Mouse (Mus musculus) midbrain, embryonic 15.5 days (tissue): ENCODE measurements around the gene Lpar5. TPM values are rescaled to one million over a fixed set of nuclear protein-coding genes. Genes with fewer than 3 reads are reported as not detected.
"Not testable (repeated sequence)": the region's sequence is repeated elsewhere in the genome, so short reads cannot be mapped to it uniquely, and the experiment has no call there.

Experiments
- ATAC-seq: fragments of 200-750 bp; cut with Nextera tagmentation; replicated peaks from 2 replicates; pipeline ENCODE4 v1.8.0; 2017; ENCODE audit warnings: moderate TSS enrichment
- H3K27ac ChIP-seq: fragments of 300-500 bp; sonication (generic); 2 replicates; pipeline ENCODE4 v1.5.1; 2015; ENCODE audit warnings: mild to moderate bottlenecking, inconsistent platforms
- H3K27me3 ChIP-seq: fragments of 300-500 bp; sonication (generic); replicated peaks from 2 replicates; pipeline ENCODE4 v1.6.1; 2015; ENCODE audit warnings: inconsistent platforms
- H3K36me3 ChIP-seq: fragments of 300-500 bp; sonication (generic); replicated peaks from 2 replicates; pipeline ENCODE4 v1.6.1; 2015; ENCODE audit warnings: inconsistent platforms
- H3K4me1 ChIP-seq: fragments of 300-500 bp; sonication (generic); 2 replicates; pipeline ENCODE4 v1.6.1; 2015; ENCODE audit warnings: inconsistent platforms
- H3K4me2 ChIP-seq: fragments of 300-500 bp; sonication (generic); 2 replicates; pipeline ENCODE4 v1.6.1; 2015; ENCODE audit warnings: inconsistent platforms, mild to moderate bottlenecking, moderate library complexity
- H3K4me3 ChIP-seq: fragments of 300-500 bp; sonication (generic); 2 replicates; pipeline ENCODE4 v1.5.1; 2015; ENCODE audit warnings: mild to moderate bottlenecking, inconsistent platforms
- H3K9ac ChIP-seq: fragments of 300-500 bp; sonication (generic); 2 replicates; pipeline ENCODE4 v1.6.1; 2015; ENCODE audit warnings: mild to moderate bottlenecking, inconsistent platforms
- H3K9me3 ChIP-seq: fragments of 300-500 bp; sonication (generic); 2 replicates; pipeline ENCODE4 v1.6.1; 2016; ENCODE audit warnings: inconsistent platforms
- WGBS: fragments of 180-500 bp; shearing (Covaris S2); methylation state at CpG from one replicate; pipeline ENCODE4 v1.1.7; 2015; ENCODE audit warnings: mixed read lengths; 5-methylcytosine and 5-hydroxymethylcytosine counted together
- polyA plus RNA-seq: library from polyadenylated mRNA; unstranded; fragments of >200 nt; fragmentation: Nextera tagmentation; extraction: Ambion mirVana; gene quantifications from 2 replicates; pipeline ENCODE4 v1.2.1, GENCODE M21; 2015

Lpar5 gene
- polyA plus RNA-seq = 0.56 and 0.60 TPM in 2 replicates

- no peaks in the 10 kb centered on the region for H3K27me3 ChIP-seq
- H3K4me1 ChIP-seq = peaks cover 4% of the 10 kb centered on the region; the same call in 1 of the 2 replicates
- H3K4me2 ChIP-seq = no peak within 1 kb of the TSS
- no peak within 1 kb of the TSS for H3K27ac ChIP-seq
- 66% methylated on average over 8 of the region's 8 CpGs for WGBS
- ATAC-seq = no peak
- H3K4me3 ChIP-seq = no peak within 1 kb of the TSS
- H3K36me3 ChIP-seq = no peaks in the 10 kb centered on the region
- no peaks in the 10 kb centered on the region for H3K9me3 ChIP-seq
- H3K9ac ChIP-seq = no peak within 1 kb of the TSS
These were observed at the start of gene Lpar5 for GRCm38 (mm10) chr6:125067571-125067995. Gene Lpar5, plus strand, starts transcription at chr6:125067920.

- WGBS = 44% methylated on average over 8 of the region's 9 CpGs
- peaks cover 46% of the 10 kb centered on the region for H3K36me3 ChIP-seq
- ATAC-seq, H3K4me2 ChIP-seq, H3K9ac ChIP-seq, H3K4me3 ChIP-seq, H3K27me3 ChIP-seq, H3K27ac ChIP-seq, H3K4me1 ChIP-seq, H3K9me3 ChIP-seq: not testable (repeated sequence)
These were observed 37.2 kb upstream of the Lpar5 start for GRCm38 (mm10) chr6:125030532-125030931.

GRCm38 (mm10) chr6:125031604-125032003, 36.1 kb upstream of the Lpar5 start:
- Histone ChIP-seq H3K9me3 (no peaks in the 10 kb centered on the region), H3K27ac (no peak overlapping the region), H3K4me2 (no peak overlapping the region), H3K36me3 (peaks cover 50% of the 10 kb centered on the region), H3K4me3 (no peak overlapping the region), H3K9ac (no peak overlapping the region), H3K27me3 (no peaks in the 10 kb centered on the region), H3K4me1 (no peaks in the 10 kb centered on the region)
- ATAC-seq = no peak
- WGBS = 92% methylated on average over 16 of the region's 16 CpGs

- H3K9ac ChIP-seq = no peak overlapping the region
- WGBS = 85% methylated on average over 4 of the region's 4 CpGs
- H3K36me3 ChIP-seq = peaks cover 28% of the 10 kb centered on the region; the same call in 1 of the 2 replicates
- peaks cover 21% of the 10 kb centered on the region for H3K4me1 ChIP-seq
- ATAC-seq = no peak
- H3K4me2 ChIP-seq = peak overlapping the region; percentile 55; the same call in 1 of the 2 replicates
- H3K4me3 ChIP-seq = peak overlapping the region; percentile 61; the same call in 1 of the 2 replicates
- no peaks in the 10 kb centered on the region for H3K27me3 ChIP-seq
- H3K9me3 ChIP-seq = no peaks in the 10 kb centered on the region
- 0 out of 2 replicates have a peak overlapping the region, but pooled peaks have one; percentile 53 for H3K27ac ChIP-seq
These were observed 29.1 kb upstream of the Lpar5 start for GRCm38 (mm10) chr6:125038666-125039065.

GRCm38 (mm10) chr6:125039131-125039530, 28.6 kb upstream of the Lpar5 start:
- Histone ChIP-seq H3K4me3 (peak overlapping the region; percentile 61), H3K9ac (no peak overlapping the region), H3K9me3 (no peaks in the 10 kb centered on the region), H3K36me3 (peaks cover 28% of the 10 kb centered on the region), H3K27me3 (no peaks in the 10 kb centered on the region), H3K27ac (peak overlapping the region; percentile 53; the same call in 1 of the 2 replicates), H3K4me2 (peak overlapping the region; percentile 55), H3K4me1 (peaks cover 21% of the 10 kb centered on the region)
- WGBS = 6% methylated on average over 8 of the region's 8 CpGs
- peak; percentile 40 for ATAC-seq

- H3K4me3 ChIP-seq = peak within 1 kb of the TSS; percentile 61
- H3K4me2 ChIP-seq = peak within 1 kb of the TSS; percentile 63
- H3K9me3 ChIP-seq = no peaks in the 10 kb centered on the region
- peaks cover 21% of the 10 kb centered on the region for H3K4me1 ChIP-seq
- WGBS = under 1% methylated on average over 26 of the region's 26 CpGs
- peak within 1 kb of the TSS; percentile 72 for H3K27ac ChIP-seq
- no peaks in the 10 kb centered on the region for H3K27me3 ChIP-seq
- H3K36me3 ChIP-seq = peaks cover 29% of the 10 kb centered on the region
- peak within 1 kb of the TSS; percentile 60 for H3K9ac ChIP-seq
- peak; percentile 98 for ATAC-seq
These were observed 28.1 kb upstream of the Lpar5 start, which contains the start of gene Ing4 for GRCm38 (mm10) chr6:125039533-125040153. Gene Ing4, plus strand, starts transcription at chr6:125039760.

GRCm38 (mm10) chr6:125040221-125040620, 27.5 kb upstream of the Lpar5 start:
- no peak for ATAC-seq

GRCm38 (mm10) chr6:125041047-125041446, 26.7 kb upstream of the Lpar5 start:
- Histone ChIP-seq H3K36me3 (peaks cover 26% of the 10 kb centered on the region), H3K4me2 (peak overlapping the region; percentile 63; the same call in 1 of the 2 replicates), H3K4me3 (peak overlapping the region; percentile 61; the same call in 1 of the 2 replicates), H3K27ac (no peak overlapping the region), H3K9me3 (no peaks in the 10 kb centered on the region), H3K27me3 (no peaks in the 10 kb centered on the region), H3K9ac (no peak overlapping the region), H3K4me1 (peaks cover 21% of the 10 kb centered on the region)
- ATAC-seq = no peak
- 94% methylated on average over 7 of the region's 7 CpGs for WGBS

More at GRCm38 (mm10) chr6:125040221-125040620, 27.5 kb upstream of the Lpar5 start:
- Histone ChIP-seq H3K9me3 (no peaks in the 10 kb centered on the region), H3K4me1 (peaks cover 21% of the 10 kb centered on the region), H3K27ac (peak overlapping the region; percentile 72), H3K27me3 (no peaks in the 10 kb centered on the region), H3K9ac (peak overlapping the region; percentile 60), H3K36me3 (peaks cover 29% of the 10 kb centered on the region), H3K4me3 (peak overlapping the region; percentile 61), H3K4me2 (peak overlapping the region; percentile 63)
- WGBS = 22% methylated on average over 7 of the region's 7 CpGs

- peaks cover 26% of the 10 kb centered on the region for H3K4me1 ChIP-seq
- H3K27ac ChIP-seq = no peak overlapping the region
- WGBS = 94% methylated on average over 7 of the region's 7 CpGs
- H3K36me3 ChIP-seq = peaks cover 23% of the 10 kb centered on the region
- no peak overlapping the region for H3K4me2 ChIP-seq
- no peak for ATAC-seq
- no peaks in the 10 kb centered on the region for H3K9me3 ChIP-seq
- H3K27me3 ChIP-seq = no peaks in the 10 kb centered on the region
- H3K4me3 ChIP-seq = no peak overlapping the region
- no peak overlapping the region for H3K9ac ChIP-seq
These were observed 25.6 kb upstream of the Lpar5 start for GRCm38 (mm10) chr6:125042081-125042480.

GRCm38 (mm10) chr6:125046691-125047090, 21.0 kb upstream of the Lpar5 start:
- Histone ChIP-seq H3K9ac (no peak overlapping the region), H3K27ac (no peak overlapping the region), H3K4me2 (no peak overlapping the region), H3K36me3 (peaks cover 46% of the 10 kb centered on the region), H3K27me3 (no peaks in the 10 kb centered on the region), H3K4me3 (no peak overlapping the region), H3K4me1 (peaks cover 5% of the 10 kb centered on the region; the same call in 1 of the 2 replicates), H3K9me3 (no peaks in the 10 kb centered on the region)
- peak; percentile 50 for ATAC-seq
- 38% methylated on average over 5 of the region's 5 CpGs for WGBS

GRCm38 (mm10) chr6:125049678-125050077, 18.0 kb upstream of the Lpar5 start, which contains the start of gene Acrbp:
Gene Acrbp, plus strand, starts transcription at chr6:125049689.
- Histone ChIP-seq H3K4me3 (no peak within 1 kb of the TSS), H3K4me1 (peaks cover 5% of the 10 kb centered on the region; the same call in 1 of the 2 replicates), H3K4me2 (no peak within 1 kb of the TSS), H3K36me3 (peaks cover 49% of the 10 kb centered on the region), H3K9me3 (no peaks in the 10 kb centered on the region), H3K27ac (no peak within 1 kb of the TSS), H3K9ac (no peak within 1 kb of the TSS), H3K27me3 (no peaks in the 10 kb centered on the region)
- 45% methylated on average over 20 of the region's 20 CpGs for WGBS
- ATAC-seq = no peak

- H3K4me1 ChIP-seq = peaks cover 5% of the 10 kb centered on the region; the same call in 1 of the 2 replicates
- peaks cover 48% of the 10 kb centered on the region for H3K36me3 ChIP-seq
- H3K4me3 ChIP-seq = no peak overlapping the region
- no peak overlapping the region for H3K9ac ChIP-seq
- no peaks in the 10 kb centered on the region for H3K9me3 ChIP-seq
- no peaks in the 10 kb centered on the region for H3K27me3 ChIP-seq
- no peak overlapping the region for H3K27ac ChIP-seq
- 75% methylated on average over 5 of the region's 5 CpGs for WGBS
- no peak for ATAC-seq
- no peak overlapping the region for H3K4me2 ChIP-seq
These were observed 16.5 kb upstream of the Lpar5 start for GRCm38 (mm10) chr6:125051237-125051636.
